Mouse (Mus musculus): Measurements from ENCODE around the gene Olfr720. TPM values are rescaled to one million over a fixed set of nuclear protein-coding genes. Genes with fewer than 3 reads are reported as not detected.

Olfr720 gene
- not detected for total RNA-seq (2021)
- long read RNA-seq, experiment 1, result 0 reads
- long read RNA-seq, experiment 2, result 0 reads

GRCm38 (mm10) chr14:14186738-14187137, at the start of gene Olfr720:
Gene Olfr720, minus strand, starts transcription at chr14:14186838.
- no peak for DNase-seq (ENCODE audit: low spot score in 2 of 2)
- intact Hi-C loops (cut with DNase I), result no loop called here

Other genes starting within 250 kb of the Olfr720 start
- 10 to 100 TPM; 20.0 to 20.3 TPM for gene Atxn7, start 225.4 kb downstream of the Olfr720 start, total RNA-seq (2021)
- 100 to 1,000 TPM in 1 of 2 experiments, 10 to 100 TPM in 1; 97.1 to 102 TPM for gene Thoc7, start 225.0 kb downstream of the Olfr720 start, total RNA-seq (2021)
- 100 to 1,000 TPM; 108 to 110 TPM for gene Psmd6, start 65.9 kb downstream of the Olfr720 start, total RNA-seq (2021)
- not detected for gene Olfr31, start 136.0 kb upstream of the Olfr720 start, total RNA-seq (2021)
- 1 to 10 TPM; 3.6 to 3.7 TPM for gene Il3ra, start 159.4 kb upstream of the Olfr720 start, total RNA-seq (2021)
- gene Olfr721-ps1, start 214.5 kb upstream of the Olfr720 start, total RNA-seq (2021), result not detected

Measured in left cerebral cortex, postnatal 14 days (tissue).